Mouse (Mus musculus) MEL (cell line): ENCODE results near the gene Lpcat2b. TPM values are rescaled to one million over a fixed set of nuclear protein-coding genes. Genes with fewer than 3 reads are reported as not detected.

Experiments
- DNase-seq: peaks from one replicate; pipeline ENCODE4 v3.0.0; 2011; ENCODE audit warnings: low read depth, low spot score
- H3K27ac ChIP-seq: 2 replicates; pipeline ENCODE4 v1.5.1; 2012; ENCODE audit warnings: low read depth, mild to moderate bottlenecking, control low read depth, low read length, moderate library complexity; ENCODE audit not compliant: control insufficient read depth
- H3K27me3 ChIP-seq, 2 experiments: fragments of 150-350 bp in 1 of 2; sonication (generic) in 1 of 2; 2 replicates each; pipeline ENCODE4 v1.6.1; 2012; ENCODE audit warnings: low read length in 2 of 2, mild to moderate bottlenecking in 2 of 2, improper control_type of control experiment in 1 of 2, moderate library complexity in 1 of 2; ENCODE audit not compliant: insufficient read depth in 2 of 2, control insufficient read depth in 1 of 2
- H3K36me3 ChIP-seq, 2 experiments: 2 replicates each; pipeline ENCODE4 v1.6.1; 2012 to 2014; ENCODE audit warnings: low read length in 2 of 2, improper control_type of control experiment in 1 of 2, inconsistent platforms in 1 of 2, mild to moderate bottlenecking in 1 of 2; ENCODE audit not compliant: insufficient read depth in 2 of 2, control insufficient read depth in 1 of 2
- H3K4me1 ChIP-seq, 2 experiments: fragments of 150-350 bp in 1 of 2; sonication (generic) in 1 of 2; 2 replicates each; pipeline ENCODE4 v1.6.1; 2012; ENCODE audit warnings: low read length in 2 of 2, improper control_type of control experiment in 1 of 2, mild to moderate bottlenecking in 1 of 2; ENCODE audit not compliant: insufficient read depth in 2 of 2, control insufficient read depth in 1 of 2
- H3K4me3 ChIP-seq, 2 experiments: fragments of 150-350 bp in 1 of 2; sonication (generic) in 1 of 2; 2 replicates each; pipeline ENCODE4 v1.5.1; 2012; ENCODE audit warnings: low read depth in 2 of 2, low read length in 2 of 2, mild to moderate bottlenecking in 2 of 2, moderate library complexity in 2 of 2, control low read depth in 1 of 2, improper control_type of control experiment in 1 of 2; ENCODE audit not compliant: control insufficient read depth in 1 of 2, insufficient read depth in 1 of 2
- H3K79me2 ChIP-seq: 2 replicates; pipeline ENCODE4 v1.6.1; 2012; ENCODE audit warnings: mild to moderate bottlenecking, low read length, moderate library complexity; ENCODE audit not compliant: control insufficient read depth, poor library complexity, insufficient read depth
- H3K9ac ChIP-seq: 2 replicates; pipeline ENCODE4 v1.6.1; 2012; ENCODE audit warnings: low read depth, mild to moderate bottlenecking, control low read depth, low read length, moderate library complexity; ENCODE audit not compliant: control insufficient read depth, poor library complexity, severe bottlenecking
- H3K9me3 ChIP-seq: fragments of 150-350 bp; sonication (generic); replicated peaks from 2 replicates; pipeline ENCODE4 v1.6.1; 2012; ENCODE audit warnings: mild to moderate bottlenecking, low read length, improper control_type of control experiment, moderate library complexity; ENCODE audit not compliant: insufficient read depth
- BHLHE40 ChIP-seq: IDR thresholded peaks from 2 replicates; pipeline ENCODE4 v1.6.1; 2012; ENCODE audit warnings: low read depth, mild to moderate bottlenecking, inconsistent platforms, low read length, improper control_type of control experiment, borderline replicate concordance
- CHD2 ChIP-seq: IDR thresholded peaks from 2 replicates; pipeline ENCODE4 v1.6.1; 2011; ENCODE audit warnings: low read length, improper control_type of control experiment
- EP300 ChIP-seq, 2 experiments: IDR thresholded peaks; 2 replicates each; pipeline ENCODE4 v1.6.1; 2011; ENCODE audit warnings: improper control_type of control experiment in 2 of 2, low read length in 2 of 2, low read depth in 1 of 2, mild to moderate bottlenecking in 1 of 2
- ETS1 ChIP-seq: IDR thresholded peaks from 2 replicates; pipeline ENCODE4 v1.6.1; 2012; ENCODE audit warnings: low read depth, mild to moderate bottlenecking, inconsistent platforms, low read length, improper control_type of control experiment, moderate library complexity
- GATA1 ChIP-seq: IDR thresholded peaks from 2 replicates; pipeline ENCODE4 v1.6.1; 2011; ENCODE audit warnings: low read depth, low read length, improper control_type of control experiment
- JUND ChIP-seq: IDR thresholded peaks from 2 replicates; pipeline ENCODE4 v1.6.1; 2011; ENCODE audit warnings: low read depth, mild to moderate bottlenecking, improper control_type of control experiment, low read length
- KAT2A ChIP-seq: conservative IDR thresholded peaks from 2 replicates; pipeline ENCODE4 v1.6.1; 2012; ENCODE audit warnings: low read depth, low read length, improper control_type of control experiment, inconsistent platforms
- MAFK ChIP-seq: IDR thresholded peaks from 2 replicates; pipeline ENCODE4 v1.6.1; 2011; ENCODE audit warnings: low read depth, mild to moderate bottlenecking, low read length, improper control_type of control experiment, borderline replicate concordance
- MXI1 ChIP-seq: IDR thresholded peaks from 2 replicates; pipeline ENCODE4 v1.6.1; 2011; ENCODE audit warnings: mild to moderate bottlenecking, low read depth, low read length, improper control_type of control experiment
- MYC ChIP-seq: IDR thresholded peaks from 2 replicates; pipeline ENCODE4 v1.6.1; 2011; ENCODE audit warnings: low read depth, mild to moderate bottlenecking, low read length, improper control_type of control experiment, moderate library complexity
- NELFE ChIP-seq: IDR thresholded peaks from 2 replicates; pipeline ENCODE4 v1.6.1; 2011; ENCODE audit warnings: low read depth, low read length, improper control_type of control experiment
- NRF1 ChIP-seq: IDR thresholded peaks from 2 replicates; pipeline ENCODE4 v1.6.1; 2014; ENCODE audit warnings: low read depth, mild to moderate bottlenecking, inconsistent platforms, low read length, improper control_type of control experiment, moderate library complexity; ENCODE audit not compliant: poor library complexity, insufficient read depth, severe bottlenecking
- POLR2AphosphoS2 ChIP-seq: IDR thresholded peaks from 2 replicates; pipeline ENCODE4 v1.6.1; 2011; ENCODE audit warnings: low read length, improper control_type of control experiment
- POLR2AphosphoS5 ChIP-seq: IDR thresholded peaks from 2 replicates; pipeline ENCODE4 v1.6.1; 2012; ENCODE audit warnings: low read depth, borderline replicate concordance, mild to moderate bottlenecking, inconsistent platforms, low read length, moderate library complexity, mixed read lengths
- RAD21 ChIP-seq: IDR thresholded peaks from 2 replicates; pipeline ENCODE4 v1.6.1; 2011; ENCODE audit warnings: mild to moderate bottlenecking, low read depth, low read length, improper control_type of control experiment
- RCOR1 ChIP-seq: IDR thresholded peaks from 2 replicates; pipeline ENCODE4 v1.6.1; 2012; ENCODE audit warnings: low read depth, mild to moderate bottlenecking, inconsistent platforms, low read length, improper control_type of control experiment
- SIN3A ChIP-seq: IDR thresholded peaks from 2 replicates; pipeline ENCODE4 v1.6.1; 2012; ENCODE audit warnings: low read length, improper control_type of control experiment, inconsistent platforms
- TAL1 ChIP-seq: IDR thresholded peaks from 2 replicates; pipeline ENCODE4 v1.6.1; 2012; ENCODE audit warnings: mild to moderate bottlenecking, inconsistent platforms, low read length, moderate library complexity, mixed read lengths
- TCF12 ChIP-seq: IDR thresholded peaks from 2 replicates; pipeline ENCODE4 v1.6.1; 2014; ENCODE audit warnings: low read depth, mild to moderate bottlenecking, inconsistent platforms, low read length, improper control_type of control experiment, moderate library complexity
- USF1 ChIP-seq: IDR thresholded peaks from 2 replicates; pipeline ENCODE4 v1.6.1; 2014; ENCODE audit warnings: low read depth, mild to moderate bottlenecking, inconsistent platforms, low read length, improper control_type of control experiment, moderate library complexity
- ZC3H11A ChIP-seq: IDR thresholded peaks from 2 replicates; pipeline ENCODE4 v1.6.1; 2012; ENCODE audit warnings: low read depth, mild to moderate bottlenecking, inconsistent platforms, low read length, improper control_type of control experiment
- polyA plus RNA-seq, 2 experiments: library from polyadenylated mRNA; stranded (reverse) in 1 of 2; unstranded in 1 of 2; fragments of >175 nt in 1 of 2; fragments of >200 nt in 1 of 2; gene quantifications; 2 replicates each; pipeline versions ENCODE4 v1.2.1 to v1.2.4; 2012; ENCODE audit warnings: low replicate concordance in 2 of 2, low read depth in 1 of 2; ENCODE audit not compliant: insufficient read length in 2 of 2, insufficient read depth in 1 of 2, missing spikeins in 1 of 2
- total RNA-seq: library from RNA; depleted of rRNA; stranded (reverse); fragments of 300-350 nt; gene quantifications from 2 replicates; pipeline ENCODE4 v1.2.3, GENCODE M21; 2012

The Lpcat2b gene
- total and polyA plus RNA-seq, 3 experiments: not detected

DNA sequence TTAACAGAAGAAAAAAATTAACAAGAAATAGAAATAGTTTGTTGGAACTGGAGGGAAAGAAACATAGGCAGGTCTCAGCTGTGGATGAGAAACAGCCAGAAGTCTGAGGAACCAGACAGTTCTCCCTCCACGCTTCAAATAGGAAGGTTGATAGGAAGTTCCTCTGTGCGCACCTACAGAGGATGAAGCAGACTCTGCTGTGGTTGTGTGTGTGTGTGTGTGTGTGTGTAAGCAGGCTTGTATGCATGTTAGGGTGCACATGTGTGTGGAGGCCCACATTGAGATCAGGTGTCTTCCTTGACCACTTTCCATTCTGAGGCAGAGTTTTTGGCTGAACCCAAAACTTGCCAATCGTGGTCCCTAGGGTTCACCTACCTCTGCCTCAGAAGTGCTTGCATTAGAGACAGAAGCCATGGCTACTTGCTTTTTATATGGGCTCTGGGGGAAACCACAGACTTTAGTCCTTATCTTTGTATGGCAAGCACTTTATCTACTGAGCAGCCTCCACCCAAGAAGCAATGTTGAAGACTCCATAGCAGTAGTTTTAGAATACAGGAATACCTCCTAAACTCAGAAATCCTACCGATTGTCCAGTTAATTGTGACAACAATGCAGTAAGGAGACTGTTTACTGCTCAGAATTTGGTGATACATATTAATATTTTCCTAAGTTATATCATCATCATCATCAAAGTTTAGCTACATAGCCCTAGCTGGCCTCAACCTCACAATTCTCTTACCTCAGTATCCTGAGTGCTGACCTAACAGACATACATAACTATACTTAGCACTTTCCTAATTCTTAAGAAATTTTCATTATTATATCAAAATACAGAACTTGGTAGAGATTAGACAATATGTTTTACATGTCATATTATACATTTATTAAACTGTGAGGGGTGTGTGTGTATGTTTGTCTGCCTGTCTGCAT, 31.1 kb downstream of the Lpcat2b start:
- Histone ChIP-seq H3K9me3 (no peaks in the 10 kb centered on the region), H3K27ac (peak overlapping the region; percentile 21; the same call in 1 of the 2 replicates), H3K4me3 (peak overlapping the region in 1 of 2 experiments; percentile 35; a peak in 1 of 4 replicates), H3K79me2 (no peaks in the 10 kb centered on the region), H3K27me3 (no peaks in the 10 kb centered on the region), H3K4me1 (peaks cover 7 to 13% of the 10 kb centered on the region in 2 experiments; a peak in 3 of 4 replicates), H3K9ac (no peak overlapping the region), H3K36me3 (peaks cover 0 to 14% of the 10 kb centered on the region in 2 experiments; a peak in 2 of 4 replicates)
- no peak for TF ChIP-seq POLR2AphosphoS2
- 0 out of 2 replicates have a peak, but pooled peaks have one; percentile 56 for TF ChIP-seq ETS1
- TF ChIP-seq TAL1: peak; percentile 43; the same call in 1 of the 2 replicates
- TF ChIP-seq RCOR1: peak; percentile 75
- TF ChIP-seq GATA1: peak; percentile 90
- peak; percentile 75 to 86 for TF ChIP-seq EP300 (IDR thresholded peaks at IDR 0.05; ENCODE audit: low read depth in 1 of 2, low read length in 2 of 2)
- no peak for TF ChIP-seq ZC3H11A
- TF ChIP-seq TCF12: peak; percentile 79
- 0 out of 2 replicates have a peak, but pooled peaks have one; percentile 10 for TF ChIP-seq MXI1
- TF ChIP-seq SIN3A: peak; percentile 54
- peak; percentile 51; the same call in 1 of the 2 replicates for TF ChIP-seq MAFK
- peak; percentile 76 for DNase-seq

DNA sequence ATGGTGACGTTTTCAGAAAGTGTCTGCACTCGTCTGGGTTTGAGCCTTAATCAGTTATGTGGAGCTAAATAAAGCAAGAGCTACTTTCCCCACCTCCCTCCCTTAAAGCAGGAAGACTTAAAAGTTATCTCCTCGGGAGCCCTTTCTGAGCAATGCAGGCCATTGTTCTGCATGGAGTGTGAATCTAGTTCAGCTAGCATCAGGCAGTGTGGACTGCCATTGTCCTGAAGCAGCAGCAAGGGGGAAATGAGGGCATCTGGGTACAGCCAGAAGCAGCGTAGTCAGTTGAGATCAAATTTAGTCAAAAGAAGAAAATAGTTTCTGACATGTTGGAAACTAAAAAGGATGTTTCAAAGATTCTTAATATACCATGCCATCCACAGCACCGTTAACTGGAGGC, 35.2 kb downstream of the Lpcat2b start:
- DNase-seq: no peak
- TF ChIP-seq NELFE: no peak
- no peak for TF ChIP-seq MAFK
- TF ChIP-seq MYC: no peak
- no peak for TF ChIP-seq POLR2AphosphoS2
- no peak for TF ChIP-seq JUND
- TF ChIP-seq BHLHE40: no peak
- no peak for TF ChIP-seq KAT2A
- no peak for TF ChIP-seq NRF1
- no peak for TF ChIP-seq TCF12
- TF ChIP-seq USF1: no peak
- no peak for TF ChIP-seq CHD2
- no peak for TF ChIP-seq POLR2AphosphoS5
- TF ChIP-seq ZC3H11A: no peak
- no peak for TF ChIP-seq RAD21
- TF ChIP-seq, all 39 proteins: peak for 0

More for the DNA sequence above, 35.2 kb downstream of the Lpcat2b start:
- H3K27me3 ChIP-seq: no peaks in the 10 kb centered on the region
- H3K36me3 ChIP-seq: peaks cover 0 to 21% of the 10 kb centered on the region in 2 experiments; a peak in 2 of 4 replicates
- H3K9ac ChIP-seq: no peak overlapping the region
- H3K4me1 ChIP-seq: peaks cover 13 to 18% of the 10 kb centered on the region in 2 experiments; a peak in 3 of 4 replicates
- H3K27ac ChIP-seq: no peak overlapping the region
- H3K9me3 ChIP-seq: no peaks in the 10 kb centered on the region
- H3K4me3 ChIP-seq: no peak overlapping the region
- H3K79me2 ChIP-seq: no peaks in the 10 kb centered on the region
